Mouse (Mus musculus) kidney, embryonic 16.5 days (tissue): ENCODE results near the gene Itpr1. TPM values are rescaled to one million over a fixed set of nuclear protein-coding genes. Genes with fewer than 3 reads are reported as not detected.

Experiments
- ATAC-seq: fragments of 200-750 bp; cut with Nextera tagmentation; 2 replicates; pipeline ENCODE4 v1.8.0; 2017; ENCODE audit warnings: moderate TSS enrichment; ENCODE audit not compliant: low FRiP score, low TSS enrichment
- H3K27ac ChIP-seq: fragments of 300-500 bp; sonication (generic); 2 replicates; pipeline ENCODE4 v1.5.1; 2014; ENCODE audit warnings: low read length
- H3K27me3 ChIP-seq: fragments of 300-500 bp; sonication (generic); 2 replicates; pipeline ENCODE4 v1.6.1; 2014; ENCODE audit warnings: low read length, control low read depth, mixed read lengths; ENCODE audit not compliant: insufficient read depth
- H3K36me3 ChIP-seq: fragments of 300-500 bp; sonication (generic); 2 replicates; pipeline ENCODE4 v1.6.1; 2014; ENCODE audit warnings: low read length, control low read depth, mixed read lengths; ENCODE audit not compliant: insufficient read depth
- H3K4me1 ChIP-seq: fragments of 300-500 bp; sonication (generic); 2 replicates; pipeline ENCODE4 v1.6.1; 2014; ENCODE audit warnings: low read length, control low read depth, mixed read lengths; ENCODE audit not compliant: insufficient read depth
- H3K4me2 ChIP-seq: fragments of 300-500 bp; sonication (generic); replicated peaks from 2 replicates; pipeline ENCODE4 v1.6.1; 2014; ENCODE audit warnings: low read depth, low read length
- H3K4me3 ChIP-seq: fragments of 300-500 bp; sonication (generic); 2 replicates; pipeline ENCODE4 v1.5.1; 2014; ENCODE audit warnings: mild to moderate bottlenecking, low read length
- H3K9ac ChIP-seq: fragments of 300-500 bp; sonication (generic); replicated peaks from 2 replicates; pipeline ENCODE4 v1.6.1; 2014; ENCODE audit warnings: low read length
- H3K9me3 ChIP-seq: fragments of 300-500 bp; sonication (generic); 2 replicates; pipeline ENCODE4 v1.6.1; 2016; ENCODE audit warnings: low read length, control low read depth
- WGBS: fragments of 180-500 bp; shearing (Covaris S2); extraction: QIAGEN DNeasy Blood & Tissue Kit; methylation state at CpG from one replicate; pipeline ENCODE4 v1.1.7; 2014; 5-methylcytosine and 5-hydroxymethylcytosine counted together
- polyA plus RNA-seq: library from polyadenylated mRNA; unstranded; fragments of >200 nt; fragmentation: Nextera tagmentation; extraction: Ambion mirVana; gene quantifications from 2 replicates; pipeline ENCODE4 v1.2.1, GENCODE M21; 2015

Gene Itpr1
- polyA plus RNA-seq, 1 experiment from 2014 or later = 24.6 TPM

- Histone ChIP-seq H3K36me3 (peaks cover 43% of the 10 kb centered on the region), H3K27ac (no peak overlapping the region), H3K27me3 (no peaks in the 10 kb centered on the region), H3K4me3 (no peak overlapping the region), H3K4me1 (no peaks in the 10 kb centered on the region), H3K9me3 (no peaks in the 10 kb centered on the region), H3K4me2 (no peak overlapping the region), H3K9ac (no peak overlapping the region)
- ATAC-seq = no peak
- 68% methylated on average over 4 of the region's 4 CpGs for WGBS
These were observed 198.3 kb downstream of the Itpr1 start for GRCm38 (mm10) chr6:108411201-108411600.

GRCm38 (mm10) chr6:108413006-108413405 lies 200.1 kb downstream of the Itpr1 start:
- WGBS = 92% methylated on average over 8 of the region's 8 CpGs
- Histone ChIP-seq H3K27ac (no peak overlapping the region), H3K9me3 (no peaks in the 10 kb centered on the region), H3K4me2 (no peak overlapping the region), H3K36me3 (peaks cover 39% of the 10 kb centered on the region; the same call in 1 of the 2 replicates), H3K4me1 (no peaks in the 10 kb centered on the region), H3K4me3 (no peak overlapping the region), H3K9ac (no peak overlapping the region), H3K27me3 (no peaks in the 10 kb centered on the region)
- ATAC-seq = no peak

GRCm38 (mm10) chr6:108413593-108413992 lies 200.7 kb downstream of the Itpr1 start:
- no peak for ATAC-seq
- Histone ChIP-seq H3K4me3 (no peak overlapping the region), H3K27me3 (no peaks in the 10 kb centered on the region), H3K27ac (no peak overlapping the region), H3K4me1 (no peaks in the 10 kb centered on the region), H3K4me2 (no peak overlapping the region), H3K9me3 (no peaks in the 10 kb centered on the region), H3K9ac (no peak overlapping the region), H3K36me3 (peaks cover 37% of the 10 kb centered on the region; the same call in 1 of the 2 replicates)
- 94% methylated on average over 9 of the region's 9 CpGs for WGBS

- no peak for ATAC-seq
- H3K4me2 ChIP-seq = no peak overlapping the region
- H3K9me3 ChIP-seq = no peaks in the 10 kb centered on the region
- 85% methylated on average over 4 of the region's 4 CpGs for WGBS
- no peaks in the 10 kb centered on the region for H3K4me1 ChIP-seq
- H3K27me3 ChIP-seq = no peaks in the 10 kb centered on the region
- no peak overlapping the region for H3K4me3 ChIP-seq
- no peak overlapping the region for H3K9ac ChIP-seq
- H3K27ac ChIP-seq = no peak overlapping the region
- H3K36me3 ChIP-seq = peaks cover 34% of the 10 kb centered on the region; the same call in 1 of the 2 replicates
These were observed 203.0 kb downstream of the Itpr1 start for GRCm38 (mm10) chr6:108415847-108416246.

GRCm38 (mm10) chr6:108417508-108417907 lies 204.6 kb downstream of the Itpr1 start:
- no peaks in the 10 kb centered on the region for H3K9me3 ChIP-seq
- no peak overlapping the region for H3K4me3 ChIP-seq
- peak; percentile 76; the same call in 1 of the 2 replicates for ATAC-seq
- no peak overlapping the region for H3K4me2 ChIP-seq
- no peaks in the 10 kb centered on the region for H3K27me3 ChIP-seq
- H3K27ac ChIP-seq = no peak overlapping the region
- no peak overlapping the region for H3K9ac ChIP-seq
- peaks cover 29% of the 10 kb centered on the region; the same call in 1 of the 2 replicates for H3K36me3 ChIP-seq
- H3K4me1 ChIP-seq = no peaks in the 10 kb centered on the region
- 49% methylated on average over 8 of the region's 8 CpGs for WGBS

- no peak overlapping the region for H3K4me2 ChIP-seq
- H3K4me1 ChIP-seq = no peaks in the 10 kb centered on the region
- no peak overlapping the region for H3K4me3 ChIP-seq
- H3K27ac ChIP-seq = no peak overlapping the region
- no peak for ATAC-seq
- H3K9ac ChIP-seq = no peak overlapping the region
- 86% methylated on average over 7 of the region's 7 CpGs for WGBS
- H3K36me3 ChIP-seq = peaks cover 25% of the 10 kb centered on the region; the same call in 1 of the 2 replicates
- no peaks in the 10 kb centered on the region for H3K9me3 ChIP-seq
- H3K27me3 ChIP-seq = no peaks in the 10 kb centered on the region
These were observed 205.3 kb downstream of the Itpr1 start for GRCm38 (mm10) chr6:108418218-108418617.

- no peak for ATAC-seq
- WGBS = 83% methylated on average over 9 of the region's 9 CpGs
These were observed 212.1 kb downstream of the Itpr1 start for GRCm38 (mm10) chr6:108424749-108425584.

GRCm38 (mm10) chr6:108426789-108427188 lies 213.9 kb downstream of the Itpr1 start:
- Histone ChIP-seq H3K27me3 (no peaks in the 10 kb centered on the region), H3K4me3 (no peak overlapping the region), H3K27ac (no peak overlapping the region), H3K4me2 (no peak overlapping the region), H3K9me3 (no peaks in the 10 kb centered on the region), H3K9ac (no peak overlapping the region), H3K36me3 (0 out of 2 replicates have a peak, but pooled peaks cover 4% of the 10 kb centered on the region), H3K4me1 (peaks cover 7% of the 10 kb centered on the region)
- WGBS = 15% methylated on average over 10 of the region's 10 CpGs
- peak; percentile 90 for ATAC-seq

More at GRCm38 (mm10) chr6:108424749-108425584, 212.1 kb downstream of the Itpr1 start:
- H3K9ac ChIP-seq = no peak overlapping the region
- H3K27me3 ChIP-seq = no peaks in the 10 kb centered on the region
- no peak overlapping the region for H3K4me3 ChIP-seq
- peaks cover 7% of the 10 kb centered on the region for H3K4me1 ChIP-seq
- no peaks in the 10 kb centered on the region for H3K9me3 ChIP-seq
- 0 out of 2 replicates have a peak, but pooled peaks cover 4% of the 10 kb centered on the region for H3K36me3 ChIP-seq
- H3K27ac ChIP-seq = no peak overlapping the region
- H3K4me2 ChIP-seq = no peak overlapping the region

- WGBS = 69% methylated on average over 3 of the region's 3 CpGs
- Histone ChIP-seq H3K9me3 (no peaks in the 10 kb centered on the region), H3K4me1 (peaks cover 7% of the 10 kb centered on the region), H3K27me3 (no peaks in the 10 kb centered on the region), H3K4me2 (no peak overlapping the region), H3K27ac (no peak overlapping the region), H3K9ac (no peak overlapping the region), H3K36me3 (0 out of 2 replicates have a peak, but pooled peaks cover 4% of the 10 kb centered on the region), H3K4me3 (no peak overlapping the region)
- ATAC-seq = no peak
These were observed 215.5 kb downstream of the Itpr1 start for GRCm38 (mm10) chr6:108428383-108428782.

GRCm38 (mm10) chr6:108429950-108430349 lies 217.1 kb downstream of the Itpr1 start:
- Histone ChIP-seq H3K27me3 (no peaks in the 10 kb centered on the region), H3K9ac (no peak overlapping the region), H3K4me2 (no peak overlapping the region), H3K36me3 (0 out of 2 replicates have a peak, but pooled peaks cover 4% of the 10 kb centered on the region), H3K4me3 (no peak overlapping the region), H3K4me1 (peaks cover 7% of the 10 kb centered on the region), H3K9me3 (no peaks in the 10 kb centered on the region), H3K27ac (no peak overlapping the region)
- 87% methylated on average over 8 of the region's 8 CpGs for WGBS
- ATAC-seq = peak; percentile 50; the same call in 1 of the 2 replicates
